Mouse (Mus musculus) heart, embryonic 16.5 days (tissue): ENCODE data around the gene 4930522H14Rik. TPM values are rescaled to one million over a fixed set of nuclear protein-coding genes. Genes with fewer than 3 reads are reported as not detected.

Experiments
- ATAC-seq: fragments of 200-750 bp; cut with Nextera tagmentation; replicated peaks from 2 replicates; pipeline ENCODE4 v1.8.0; 2017; ENCODE audit warnings: moderate number of reproducible peaks; ENCODE audit not compliant: insufficient read depth, low FRiP score; ENCODE audit errors: extremely low read depth
- H3K27ac ChIP-seq: fragments of 300-500 bp; sonication (generic); 2 replicates; pipeline ENCODE4 v1.5.1; 2014; ENCODE audit warnings: mild to moderate bottlenecking, low read length, control low read depth, moderate library complexity
- H3K27me3 ChIP-seq: fragments of 300-500 bp; sonication (generic); 2 replicates; pipeline ENCODE4 v1.6.1; 2014; ENCODE audit warnings: low read length, mixed read lengths; ENCODE audit not compliant: control insufficient read depth, insufficient read depth
- H3K36me3 ChIP-seq: fragments of 300-500 bp; sonication (generic); 2 replicates; pipeline ENCODE4 v1.6.1; 2014; ENCODE audit not compliant: control insufficient read depth, insufficient read depth
- H3K4me1 ChIP-seq: fragments of 300-500 bp; sonication (generic); 2 replicates; pipeline ENCODE4 v1.6.1; 2014; ENCODE audit warnings: low read length, mixed read lengths; ENCODE audit not compliant: control insufficient read depth, insufficient read depth
- H3K4me2 ChIP-seq: fragments of 300-500 bp; sonication (generic); 2 replicates; pipeline ENCODE4 v1.6.1; 2014; ENCODE audit warnings: low read depth, mild to moderate bottlenecking, control low read depth, low read length
- H3K4me3 ChIP-seq: fragments of 300-500 bp; sonication (generic); 2 replicates; pipeline ENCODE4 v1.5.1; 2014; ENCODE audit warnings: mild to moderate bottlenecking, control low read depth, low read length
- H3K9ac ChIP-seq: fragments of 300-500 bp; sonication (generic); 2 replicates; pipeline ENCODE4 v1.6.1; 2014; ENCODE audit warnings: low read length, control low read depth
- H3K9me3 ChIP-seq: fragments of 300-500 bp; sonication (generic); replicated peaks from 2 replicates; pipeline ENCODE4 v1.6.1; 2016; ENCODE audit warnings: low read length; ENCODE audit not compliant: control insufficient read depth
- WGBS: fragments of 180-500 bp; shearing (Covaris S2); extraction: QIAGEN DNeasy Blood & Tissue Kit; methylation state at CpG from one replicate; pipeline ENCODE4 v1.1.7; 2014; 5-methylcytosine and 5-hydroxymethylcytosine counted together
- polyA plus RNA-seq: library from polyadenylated mRNA; unstranded; fragments of >200 nt; fragmentation: Nextera tagmentation; extraction: Ambion mirVana; gene quantifications from 2 replicates; pipeline ENCODE4 v1.2.1, GENCODE M21; 2015

The 4930522H14Rik gene
- polyA plus RNA-seq, 1 experiment from 2014 or later: not detected

GRCm38 (mm10) chr4:109550338-109551150, 19.4 kb upstream of the 4930522H14Rik start:
- no peaks in the 10 kb centered on the region for H3K36me3 ChIP-seq
- no peaks in the 10 kb centered on the region for H3K27me3 ChIP-seq
- no peaks in the 10 kb centered on the region for H3K9me3 ChIP-seq
- no peak overlapping the region for H3K27ac ChIP-seq
- no peak for ATAC-seq
- peak overlapping the region; percentile 23; the same call in 1 of the 2 replicates for H3K4me3 ChIP-seq
- no peaks in the 10 kb centered on the region for H3K4me1 ChIP-seq
- peak overlapping the region; percentile 53 for H3K4me2 ChIP-seq
- peak overlapping the region; percentile 52; the same call in 1 of the 2 replicates for H3K9ac ChIP-seq
- WGBS: 14% methylated on average over 11 of the region's 11 CpGs

GRCm38 (mm10) chr4:109547306-109547705, 16.2 kb upstream of the 4930522H14Rik start:
- WGBS: 15% methylated on average over 2 of the region's 2 CpGs
- H3K9ac ChIP-seq: no peak overlapping the region
- no peaks in the 10 kb centered on the region for H3K27me3 ChIP-seq
- H3K4me3 ChIP-seq: no peak overlapping the region
- no peak overlapping the region for H3K27ac ChIP-seq
- H3K4me1 ChIP-seq: no peaks in the 10 kb centered on the region
- no peaks in the 10 kb centered on the region for H3K36me3 ChIP-seq
- H3K4me2 ChIP-seq: no peak overlapping the region
- no peaks in the 10 kb centered on the region for H3K9me3 ChIP-seq
- ATAC-seq: no peak

GRCm38 (mm10) chr4:109546538-109546937, 15.4 kb upstream of the 4930522H14Rik start:
- Histone ChIP-seq H3K36me3 (no peaks in the 10 kb centered on the region), H3K4me2 (no peak overlapping the region), H3K9me3 (no peaks in the 10 kb centered on the region), H3K4me1 (no peaks in the 10 kb centered on the region), H3K4me3 (no peak overlapping the region), H3K27me3 (no peaks in the 10 kb centered on the region), H3K27ac (no peak overlapping the region), H3K9ac (no peak overlapping the region)
- WGBS: 75% methylated on average over 2 of the region's 2 CpGs
- no peak for ATAC-seq

- WGBS: 72% methylated on average over 15 of the region's 15 CpGs
- H3K4me1 ChIP-seq: no peaks in the 10 kb centered on the region
- H3K4me3 ChIP-seq: no peak overlapping the region
- ATAC-seq: no peak
- H3K27ac ChIP-seq: no peak overlapping the region
- no peak overlapping the region for H3K4me2 ChIP-seq
- no peaks in the 10 kb centered on the region for H3K36me3 ChIP-seq
- no peaks in the 10 kb centered on the region for H3K9me3 ChIP-seq
- H3K27me3 ChIP-seq: no peaks in the 10 kb centered on the region
- H3K9ac ChIP-seq: no peak overlapping the region
Measured at GRCm38 (mm10) chr4:109530245-109530816, 766 bp downstream of the 4930522H14Rik start.

- H3K4me2 ChIP-seq: no peak overlapping the region
- H3K4me1 ChIP-seq: no peaks in the 10 kb centered on the region
- H3K27ac ChIP-seq: no peak overlapping the region
- H3K27me3 ChIP-seq: no peaks in the 10 kb centered on the region
- H3K9ac ChIP-seq: no peak overlapping the region
- H3K36me3 ChIP-seq: no peaks in the 10 kb centered on the region
- H3K4me3 ChIP-seq: no peak overlapping the region
- ATAC-seq: no peak
- WGBS: 5% methylated on average over 5 of the region's 5 CpGs
- H3K9me3 ChIP-seq: no peaks in the 10 kb centered on the region
Measured at GRCm38 (mm10) chr4:109504885-109505284, 26.2 kb downstream of the 4930522H14Rik start.

GRCm38 (mm10) chr4:109498476-109498875, 32.6 kb downstream of the 4930522H14Rik start:
- Histone ChIP-seq H3K27me3 (no peaks in the 10 kb centered on the region), H3K9me3 (no peaks in the 10 kb centered on the region), H3K4me3 (no peak overlapping the region), H3K9ac (no peak overlapping the region), H3K27ac (no peak overlapping the region), H3K36me3 (no peaks in the 10 kb centered on the region), H3K4me2 (no peak overlapping the region), H3K4me1 (no peaks in the 10 kb centered on the region; the same call in 1 of the 2 replicates)
- no peak for ATAC-seq
- 68% methylated on average over 11 of the region's 11 CpGs for WGBS

- Histone ChIP-seq H3K27ac (no peak overlapping the region), H3K27me3 (no peaks in the 10 kb centered on the region), H3K4me2 (no peak overlapping the region), H3K9ac (no peak overlapping the region), H3K4me3 (no peak overlapping the region), H3K9me3 (no peaks in the 10 kb centered on the region), H3K4me1 (no peaks in the 10 kb centered on the region; the same call in 1 of the 2 replicates), H3K36me3 (no peaks in the 10 kb centered on the region)
- ATAC-seq: no peak
Measured at GRCm38 (mm10) chr4:109493581-109493980, 37.5 kb downstream of the 4930522H14Rik start.

GRCm38 (mm10) chr4:109488812-109489211, 42.3 kb downstream of the 4930522H14Rik start:
- no peak overlapping the region for H3K4me2 ChIP-seq
- H3K4me3 ChIP-seq: no peak overlapping the region
- H3K9ac ChIP-seq: no peak overlapping the region
- H3K27ac ChIP-seq: no peak overlapping the region
- WGBS: 48% methylated on average over 1 of the region's 1 CpGs
- no peaks in the 10 kb centered on the region; the same call in 1 of the 2 replicates for H3K4me1 ChIP-seq
- ATAC-seq: no peak
- H3K36me3 ChIP-seq: no peaks in the 10 kb centered on the region
- H3K27me3 ChIP-seq: no peaks in the 10 kb centered on the region
- H3K9me3 ChIP-seq: no peaks in the 10 kb centered on the region

GRCm38 (mm10) chr4:109484621-109485020, 46.5 kb downstream of the 4930522H14Rik start, which contains the start of gene Rnf11:
Gene Rnf11 (minus strand): TSS chr4:109484728.
- 73% methylated on average over 3 of the region's 3 CpGs for WGBS
- H3K4me2 ChIP-seq: no peak within 1 kb of the TSS
- no peaks in the 10 kb centered on the region for H3K36me3 ChIP-seq
- ATAC-seq: no peak
- no peak within 1 kb of the TSS for H3K27ac ChIP-seq
- H3K9ac ChIP-seq: no peak within 1 kb of the TSS
- H3K4me1 ChIP-seq: no peaks in the 10 kb centered on the region
- H3K27me3 ChIP-seq: no peaks in the 10 kb centered on the region
- H3K4me3 ChIP-seq: no peak within 1 kb of the TSS
- no peaks in the 10 kb centered on the region for H3K9me3 ChIP-seq
